Mouse (Mus musculus): ENCODE data around the gene Olfr222. TPM values are rescaled to one million over a fixed set of nuclear protein-coding genes. Genes with fewer than 3 reads are reported as not detected.

The Olfr222 gene
- polyA plus RNA-seq, 1 experiment from 2014 or later = not detected

DNA sequence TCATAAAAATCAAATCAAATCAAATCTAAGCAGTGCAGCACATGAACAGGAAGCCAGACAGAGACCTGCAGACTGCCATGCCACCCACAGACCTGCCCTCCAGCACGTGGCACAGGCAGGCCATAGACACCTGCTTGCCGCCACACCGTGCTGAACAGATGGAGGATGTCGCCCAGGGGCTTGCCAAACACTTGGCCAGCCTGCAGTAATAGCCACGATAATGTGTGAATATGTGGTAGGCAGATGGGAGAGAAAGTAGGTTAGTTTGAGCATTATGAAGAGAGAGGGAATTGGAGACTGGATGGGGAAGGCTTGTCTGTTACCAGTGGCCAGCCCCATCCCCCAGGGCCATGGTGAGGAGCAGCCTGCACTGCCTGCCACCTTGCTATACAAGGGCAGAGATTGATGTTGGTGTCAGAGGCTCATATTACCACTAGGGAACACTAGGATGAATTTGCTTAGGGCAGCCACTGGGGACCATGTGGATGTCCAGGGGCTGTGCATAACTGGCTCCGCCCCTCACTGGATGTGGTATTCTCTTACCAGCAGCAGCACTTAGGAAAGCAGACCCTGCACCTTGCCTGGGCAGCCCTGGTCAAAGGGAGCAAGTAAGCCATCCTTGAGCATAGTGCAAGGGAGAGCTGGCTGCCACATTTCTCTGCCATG lies 45.0 kb downstream of the Olfr222 start:
- H3K36me3 ChIP-seq (ENCODE audit: control insufficient read depth, insufficient read depth, low read length) = no peaks in the 10 kb centered on the region
- H3K27ac ChIP-seq (ENCODE audit: low read length) = no peak overlapping the region
- peaks cover 3% of the 10 kb centered on the region; the same call in 1 of the 2 replicates for H3K9me3 ChIP-seq (ENCODE audit: control insufficient read depth, low read length)
- H3K4me3 ChIP-seq (ENCODE audit: low read length) = no peak overlapping the region
- H3K4me2 ChIP-seq (ENCODE audit: low read depth, low read length) = no peak overlapping the region
- ATAC-seq = no peak
- no peaks in the 10 kb centered on the region for H3K4me1 ChIP-seq (ENCODE audit: control insufficient read depth, insufficient read depth, low read length)
- H3K27me3 ChIP-seq (replicated peaks; ENCODE audit: control insufficient read depth, insufficient read depth, low read length) = no peaks in the 10 kb centered on the region
- 61% methylated on average over 6 of the region's 6 CpGs for WGBS
- H3K9ac ChIP-seq (ENCODE audit: low read depth, low read length) = no peak overlapping the region

DNA sequence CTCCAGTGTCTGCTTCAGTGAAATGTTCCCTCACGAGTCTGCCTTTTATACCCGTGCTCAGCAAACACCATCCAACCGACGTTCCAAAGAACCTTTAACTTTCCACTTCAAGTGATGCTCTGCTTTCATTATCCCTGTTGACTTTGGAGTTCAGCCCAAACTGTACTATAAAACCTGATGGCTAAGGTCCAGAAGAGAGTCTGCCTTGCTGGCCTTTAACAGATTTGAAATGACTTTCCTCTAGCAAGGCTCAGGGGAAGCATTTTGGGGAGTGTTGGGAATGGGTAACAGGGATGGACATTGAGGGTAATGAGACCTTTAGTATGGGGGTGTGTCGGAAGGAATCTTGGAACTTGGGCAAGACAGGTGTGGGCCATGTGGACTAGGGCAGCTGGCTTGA lies 45.8 kb downstream of the Olfr222 start:
- Histone ChIP-seq H3K4me1 (ENCODE audit: control insufficient read depth, insufficient read depth, low read length) (no peaks in the 10 kb centered on the region), H3K9ac (ENCODE audit: low read depth, low read length) (no peak overlapping the region), H3K27me3 (replicated peaks; ENCODE audit: control insufficient read depth, insufficient read depth, low read length) (no peaks in the 10 kb centered on the region), H3K4me3 (ENCODE audit: low read length) (no peak overlapping the region), H3K36me3 (ENCODE audit: control insufficient read depth, insufficient read depth, low read length) (no peaks in the 10 kb centered on the region), H3K4me2 (ENCODE audit: low read depth, low read length) (no peak overlapping the region), H3K27ac (ENCODE audit: low read length) (no peak overlapping the region), H3K9me3 (ENCODE audit: control insufficient read depth, low read length) (peaks cover 3% of the 10 kb centered on the region; the same call in 1 of the 2 replicates)
- no peak for ATAC-seq
- WGBS = 73% methylated on average over 5 of the region's 5 CpGs

DNA sequence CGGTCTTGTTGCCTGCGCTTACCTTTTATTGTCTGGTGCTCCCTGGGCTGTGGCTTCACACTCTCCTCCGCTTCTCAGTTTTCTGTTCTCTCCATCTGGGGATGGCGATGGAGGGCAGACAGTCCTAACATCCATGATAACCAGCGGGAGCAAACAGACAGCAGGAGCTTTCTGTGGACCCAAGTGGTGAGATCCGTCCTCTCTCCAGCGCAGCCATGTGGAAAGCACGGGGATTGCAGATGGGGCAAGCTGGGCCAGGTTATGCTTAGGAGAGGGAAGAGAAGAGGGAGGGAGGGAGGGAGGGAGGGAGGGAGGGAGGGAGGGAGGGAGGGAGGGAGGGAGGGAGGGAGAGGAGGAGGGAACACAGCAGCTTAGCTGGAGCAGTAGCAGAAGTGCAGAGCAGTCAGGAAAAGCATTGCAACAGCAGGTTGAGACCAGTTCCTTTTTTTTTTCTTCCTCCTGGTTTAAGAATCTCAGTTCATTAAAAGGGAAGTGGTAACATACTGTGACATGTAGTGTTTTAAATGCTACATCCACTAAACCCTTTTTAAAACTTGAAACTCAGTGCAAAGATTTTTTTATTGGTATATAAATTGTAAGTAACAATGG lies 49.5 kb downstream of the Olfr222 start, which contains the start of gene Zkscan17:
Gene Zkscan17 (minus strand): TSS at position 280 of the 609 bp plus-strand sequence.
- Histone ChIP-seq H3K27me3 (replicated peaks; ENCODE audit: control insufficient read depth, insufficient read depth, low read length) (no peaks in the 10 kb centered on the region), H3K9me3 (ENCODE audit: control insufficient read depth, low read length) (peaks cover 3% of the 10 kb centered on the region; the same call in 1 of the 2 replicates), H3K4me3 (ENCODE audit: low read length) (no peak within 1 kb of the TSS), H3K4me2 (ENCODE audit: low read depth, low read length) (no peak within 1 kb of the TSS), H3K36me3 (ENCODE audit: control insufficient read depth, insufficient read depth, low read length) (no peaks in the 10 kb centered on the region), H3K9ac (ENCODE audit: low read depth, low read length) (no peak within 1 kb of the TSS), H3K27ac (ENCODE audit: low read length) (no peak within 1 kb of the TSS), H3K4me1 (ENCODE audit: control insufficient read depth, insufficient read depth, low read length) (no peaks in the 10 kb centered on the region)
- ATAC-seq = no peak
- WGBS = 42% methylated on average over 8 of the region's 8 CpGs

DNA sequence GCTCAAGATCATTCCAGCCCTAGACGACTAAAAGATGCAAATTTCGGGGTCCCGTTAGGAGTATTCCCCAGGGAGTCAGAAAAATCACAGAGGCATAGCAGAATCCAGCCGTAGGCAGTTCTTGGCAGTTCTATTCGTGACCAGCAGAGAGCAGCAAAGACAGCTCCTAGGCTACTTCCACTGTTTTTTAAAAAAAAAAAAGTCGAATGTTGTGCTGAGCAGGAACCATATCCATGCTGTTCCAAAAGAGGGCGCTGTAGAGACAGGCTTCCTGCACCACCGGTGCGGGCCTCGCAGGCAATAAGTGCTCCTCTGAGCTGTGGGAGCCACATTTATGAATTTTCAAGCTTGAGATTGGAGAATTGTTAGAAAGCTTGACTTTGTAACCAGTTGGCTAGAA lies 50.8 kb downstream of the Olfr222 start:
- no peaks in the 10 kb centered on the region for H3K36me3 ChIP-seq (ENCODE audit: control insufficient read depth, insufficient read depth, low read length)
- H3K4me2 ChIP-seq (ENCODE audit: low read depth, low read length) = no peak overlapping the region
- H3K9me3 ChIP-seq (ENCODE audit: control insufficient read depth, low read length) = peaks cover 3% of the 10 kb centered on the region; the same call in 1 of the 2 replicates
- H3K27me3 ChIP-seq (replicated peaks; ENCODE audit: control insufficient read depth, insufficient read depth, low read length) = no peaks in the 10 kb centered on the region
- no peaks in the 10 kb centered on the region for H3K4me1 ChIP-seq (ENCODE audit: control insufficient read depth, insufficient read depth, low read length)
- H3K9ac ChIP-seq (ENCODE audit: low read depth, low read length) = no peak overlapping the region
- ATAC-seq = no peak
- H3K27ac ChIP-seq (ENCODE audit: low read length) = no peak overlapping the region
- 12% methylated on average over 10 of the region's 10 CpGs for WGBS
- no peak overlapping the region for H3K4me3 ChIP-seq (ENCODE audit: low read length)

DNA sequence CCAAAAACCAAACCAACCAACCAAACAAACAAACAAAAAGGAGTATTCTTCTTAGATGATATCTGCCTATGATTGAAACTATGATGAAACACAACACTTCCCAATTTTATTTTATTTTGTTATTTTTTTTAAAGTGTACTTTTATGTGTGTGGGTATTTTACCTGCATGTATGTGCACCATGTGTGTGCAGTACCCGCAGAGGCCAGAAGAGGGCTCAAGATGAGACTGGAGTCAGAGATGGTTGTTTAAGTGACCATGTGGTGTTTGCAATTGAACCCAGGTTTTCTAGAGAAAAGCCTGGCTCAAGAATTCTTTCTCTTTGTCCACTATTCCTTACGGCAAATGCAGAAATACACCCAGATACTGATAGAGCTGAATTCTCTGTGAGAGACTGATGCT lies 51.9 kb downstream of the Olfr222 start:
- Histone ChIP-seq H3K27ac (ENCODE audit: low read length) (no peak overlapping the region), H3K4me1 (ENCODE audit: control insufficient read depth, insufficient read depth, low read length) (peaks cover 4% of the 10 kb centered on the region; the same call in 1 of the 2 replicates), H3K4me3 (ENCODE audit: low read length) (no peak overlapping the region), H3K27me3 (replicated peaks; ENCODE audit: control insufficient read depth, insufficient read depth, low read length) (no peaks in the 10 kb centered on the region), H3K9me3 (ENCODE audit: control insufficient read depth, low read length) (peaks cover 3% of the 10 kb centered on the region; the same call in 1 of the 2 replicates), H3K4me2 (ENCODE audit: low read depth, low read length) (no peak overlapping the region), H3K9ac (ENCODE audit: low read depth, low read length) (no peak overlapping the region), H3K36me3 (ENCODE audit: control insufficient read depth, insufficient read depth, low read length) (no peaks in the 10 kb centered on the region)
- 95% methylated on average over 2 of the region's 2 CpGs for WGBS
- ATAC-seq = no peak

Other genes starting within 250 kb of the Olfr222 start
- gene Prss38, start 200.6 kb downstream of the Olfr222 start, polyA plus RNA-seq (2015; fragmentation: Nextera tagmentation; extraction: Ambion mirVana) = not detected in 2 replicates
- gene Jmjd4, start 126.2 kb downstream of the Olfr222 start, polyA plus RNA-seq (2015; fragmentation: Nextera tagmentation; extraction: Ambion mirVana) = 7.4 and 8.1 TPM in 2 replicates
- 74.4 and 76.8 TPM in 2 replicates for gene Snap47, start 125.0 kb downstream of the Olfr222 start, polyA plus RNA-seq (2015; fragmentation: Nextera tagmentation; extraction: Ambion mirVana)
- gene Zfp867, start 103.8 kb downstream of the Olfr222 start, polyA plus RNA-seq (2015; fragmentation: Nextera tagmentation; extraction: Ambion mirVana) = 4.3 and 4.6 TPM in 2 replicates
- gene Zkscan17, start 49.5 kb downstream of the Olfr222 start, polyA plus RNA-seq (2015; fragmentation: Nextera tagmentation; extraction: Ambion mirVana) = 13.8 and 14.7 TPM in 2 replicates
- 0.35 and 0.51 TPM in 2 replicates for gene Nlrp3, start 34.7 kb downstream of the Olfr222 start, polyA plus RNA-seq (2015; fragmentation: Nextera tagmentation; extraction: Ambion mirVana)
- gene Olfr223, start 17.1 kb upstream of the Olfr222 start, polyA plus RNA-seq (2015; fragmentation: Nextera tagmentation; extraction: Ambion mirVana) = not detected in 2 replicates
- 23.9 and 25.2 TPM in 2 replicates for gene Mprip, start 85.1 kb upstream of the Olfr222 start, polyA plus RNA-seq (2015; fragmentation: Nextera tagmentation; extraction: Ambion mirVana)
- 2.7 and 4.0 TPM in 2 replicates for gene Pld6, start 211.4 kb upstream of the Olfr222 start, polyA plus RNA-seq (2015; fragmentation: Nextera tagmentation; extraction: Ambion mirVana)
- gene Flcn, start 233.8 kb upstream of the Olfr222 start, polyA plus RNA-seq (2015; fragmentation: Nextera tagmentation; extraction: Ambion mirVana) = 46.5 and 51.6 TPM in 2 replicates

All from intestine, embryonic 16.5 days (tissue).